In the genomic region with DNA sequence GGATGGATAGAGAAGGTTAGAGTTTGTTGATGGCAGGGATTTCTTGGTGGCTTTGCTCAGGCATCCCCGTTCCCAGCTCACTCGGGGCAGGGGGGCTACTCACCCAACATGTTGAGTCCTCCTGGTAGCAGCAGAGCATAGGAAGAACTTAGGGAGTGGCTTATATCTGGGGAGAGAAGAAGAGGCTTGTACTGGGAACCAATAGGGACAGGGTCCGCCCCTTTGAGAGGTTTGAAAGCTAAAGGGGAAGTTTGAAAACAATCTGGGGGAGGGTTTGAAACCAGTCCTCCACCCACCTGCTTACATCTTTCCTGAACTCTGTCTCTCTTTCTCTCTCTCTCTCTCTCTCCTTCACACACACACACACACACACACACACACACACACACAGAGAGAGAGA, we compare ENCODE assay signal across 10 mouse cellular contexts. TPM values are rescaled to one million over a fixed set of nuclear protein-coding genes. Genes with fewer than 3 reads are reported as not detected.
A peak's percentile ranks its signal among the peaks of the same experiment; 100 is the strongest.
DNase-seq lines count a peak whose midpoint lies in the region; ATAC-seq and TF ChIP-seq lines count a peak whose summit lies in the region.
"Had no signal": no experiment of that assay in that cellular context is flagged by ENCODE, and none has a peak within 500 bp of the region (broad histone marks: within the 10 kb centered on the region; RNA-seq: fewer than 3 reads in every experiment).

Gene Ifi27l2a (minus strand): TSS at position 157 of the 400 bp plus-strand sequence.

- H3K4me3 ChIP-seq in bone marrow macrophage, adult 2 months (ENCODE audit: insufficient read depth, low read length) = peak within 1 kb of the TSS; percentile 25
- peak within 1 kb of the TSS; percentile 30 for H3K4me3 ChIP-seq in liver, postnatal 0 days (ENCODE audit: low read depth, low read length)
- H3K4me3 ChIP-seq: embryonic facial prominence, embryonic 12.5 days had no signal

- H3K9ac ChIP-seq in liver, postnatal 0 days (replicated peaks) = no peak within 1 kb of the TSS
- H3K9ac ChIP-seq: embryonic facial prominence, embryonic 12.5 days; liver, embryonic 14.5 days had no signal

- ATAC-seq in liver, postnatal 0 days = no peak

- H3K36me3 ChIP-seq in liver, postnatal 0 days (replicated peaks; ENCODE audit: insufficient read depth, low read length) = peaks cover 5% of the 10 kb centered on the region; the same call in 1 of the 2 replicates
- H3K36me3 ChIP-seq: embryonic facial prominence, embryonic 12.5 days had no signal

- H3K4me2 ChIP-seq in liver, postnatal 0 days (ENCODE audit: low read depth, low read length) = peak within 1 kb of the TSS; percentile 41
- H3K4me2 ChIP-seq: embryonic facial prominence, embryonic 12.5 days had no signal

- no peaks in the 10 kb centered on the region for H3K9me3 ChIP-seq in liver, postnatal 0 days (ENCODE audit: low read length)
- H3K9me3 ChIP-seq: embryonic facial prominence, embryonic 12.5 days had no signal

- no peak for TF ChIP-seq POLR2A in bone marrow macrophage, adult 2 months (IDR thresholded peaks at IDR 0.05; ENCODE audit: borderline replicate concordance, low read depth, low read length)

- TF ChIP-seq CTCF in bone marrow macrophage, adult 2 months (IDR thresholded peaks at IDR 0.05; ENCODE audit: low read depth, low read length) = no peak
- no peak for TF ChIP-seq CTCF in liver, postnatal 0 days (IDR thresholded peaks at IDR 0.05; ENCODE audit: low read depth)

- TF ChIP-seq EP300 in liver, postnatal 0 days (IDR thresholded peaks at IDR 0.05; ENCODE audit: low read depth) = no peak

- no peak for DNase-seq in gastrocnemius, adult 18-20 months (ENCODE audit: low spot score)
- DNase-seq in gastrocnemius, postnatal 10 days = no peak
- DNase-seq in 3134 (ENCODE audit: extremely low read depth, insufficient read length, low spot score) = peak; percentile 20
- no peak for DNase-seq in liver, postnatal 0 days
- no peak for DNase-seq in layer of hippocampus, postnatal 14 days (ENCODE audit: low spot score in 2 of 2)
- DNase-seq in c-Kit-positive CD71-positive TER-119-positive erythroid progenitor cells, embryonic 14.5 days (ENCODE audit: low spot score) = no peak
- DNase-seq in testis, postnatal 14 days (ENCODE audit: low spot score) = no peak

- peaks cover 9% of the 10 kb centered on the region for H3K4me1 ChIP-seq in bone marrow macrophage, adult 2 months (ENCODE audit: control insufficient read depth, insufficient read depth, low read length)
- H3K4me1 ChIP-seq in liver, postnatal 0 days (ENCODE audit: insufficient read depth) = no peaks in the 10 kb centered on the region
- H3K4me1 ChIP-seq: embryonic facial prominence, embryonic 12.5 days had no signal

- H3K27ac ChIP-seq in bone marrow macrophage, adult 2 months (ENCODE audit: insufficient read depth, low read depth, low read length) = no peak within 1 kb of the TSS
- no peak within 1 kb of the TSS for H3K27ac ChIP-seq in liver, postnatal 0 days (ENCODE audit: low read depth)
- H3K27ac ChIP-seq: embryonic facial prominence, embryonic 12.5 days; liver, embryonic 14.5 days had no signal

- WGBS in liver, postnatal 0 days (ENCODE audit: insufficient replicate concordance) = 44% methylated on average over 3 of the region's 3 CpGs

- no peaks in the 10 kb centered on the region for H3K27me3 ChIP-seq in liver, postnatal 0 days (ENCODE audit: insufficient read depth, low read length)
- H3K27me3 ChIP-seq: embryonic facial prominence, embryonic 12.5 days had no signal

RNA-seq across cellular contexts. Expression of gene Ifi27l2a, which starts in this region (rescaled TPM):
- total RNA-seq in gastrocnemius, adult 18-20 months (2021) = 10 to 100 TPM; 15.5 to 29.8 TPM
- total RNA-seq in gastrocnemius, postnatal 10 days (2021) = 1 to 10 TPM; 7.7 to 7.8 TPM
- 1,008 and 1,016 TPM in 2 replicates for polyA plus RNA-seq in bone marrow macrophage, adult 2 months (2012; ENCODE audit: insufficient read depth, insufficient read length, missing spikeins)
- 46.6 and 49.7 TPM in 2 replicates for polyA plus RNA-seq in liver, postnatal 0 days (2015; fragmentation: Nextera tagmentation; extraction: Ambion mirVana)
- 1 to 10 TPM; 2.0 to 2.8 TPM for total RNA-seq in layer of hippocampus, postnatal 14 days (2021)

Comparison
In these comparisons a context has a peak if more than half of its experiments do, and no peak if none do; other contexts are left out.
1. RNA of gene Ifi27l2a (polyA plus RNA-seq): 1,008 to 1,016 TPM in bone marrow macrophage, adult 2 months; 46.6 to 49.7 TPM in liver, postnatal 0 days; every median in the first group is over 10 times any median in the second.